Mouse (Mus musculus): Measurements from ENCODE around the gene Tmem211.

GRCm38 (mm10) chr5:113219450-113219849 lies 7.3 kb upstream of the Tmem211 start:
- TF ChIP-seq EP300 (IDR thresholded peaks at IDR 0.05; ENCODE audit: low read depth) = no peak
- no peak for TF ChIP-seq CTCF (IDR thresholded peaks at IDR 0.05; ENCODE audit: low read depth)

All from heart, postnatal 0 days (tissue).